Mouse (Mus musculus): ENCODE measurements around the gene Polr2l. TPM values are rescaled to one million over a fixed set of nuclear protein-coding genes. Genes with fewer than 3 reads are reported as not detected.

Gene Polr2l
- polyA plus RNA-seq, 1 experiment, result 41.5 TPM

DNA sequence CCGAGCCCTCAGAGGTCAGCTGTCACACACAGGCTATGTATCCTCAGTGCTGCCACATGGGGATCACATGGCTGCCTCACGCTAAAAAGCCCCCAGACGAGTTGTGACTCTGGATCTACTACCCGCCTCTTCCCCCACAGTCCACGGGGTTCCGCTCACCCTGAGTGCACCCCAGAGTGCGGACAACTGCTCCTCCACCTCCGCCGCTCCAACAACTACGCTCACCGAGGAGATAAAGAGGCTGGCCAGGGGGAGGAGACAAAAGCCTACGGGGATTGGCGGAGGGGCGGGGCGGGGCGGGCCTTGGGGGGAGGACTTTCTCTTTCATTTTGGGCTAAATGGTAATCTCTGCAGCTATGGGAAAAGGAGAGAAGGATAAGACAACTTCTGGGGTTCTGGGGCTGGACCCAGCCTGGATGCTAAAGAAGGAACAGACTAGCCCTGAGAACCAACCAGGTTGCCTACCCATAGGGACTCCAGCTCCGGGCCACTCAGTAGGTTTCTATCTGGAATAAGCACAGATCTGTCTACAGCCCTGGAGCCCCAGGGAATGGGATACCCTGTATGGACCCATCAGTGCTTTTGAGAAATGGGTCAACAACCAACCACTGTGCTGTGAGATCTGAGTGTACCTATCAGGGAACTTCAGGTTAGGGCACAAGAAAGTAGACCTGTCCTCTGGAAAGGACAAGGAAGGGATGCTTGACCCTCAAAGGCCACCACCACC lies 39.6 kb downstream of the Polr2l start:
- DNase-seq (ENCODE audit: extremely low spot score in 1 of 2, low spot score in 1 of 2), result peak in 1 of 2 experiments; percentile 65

DNA sequence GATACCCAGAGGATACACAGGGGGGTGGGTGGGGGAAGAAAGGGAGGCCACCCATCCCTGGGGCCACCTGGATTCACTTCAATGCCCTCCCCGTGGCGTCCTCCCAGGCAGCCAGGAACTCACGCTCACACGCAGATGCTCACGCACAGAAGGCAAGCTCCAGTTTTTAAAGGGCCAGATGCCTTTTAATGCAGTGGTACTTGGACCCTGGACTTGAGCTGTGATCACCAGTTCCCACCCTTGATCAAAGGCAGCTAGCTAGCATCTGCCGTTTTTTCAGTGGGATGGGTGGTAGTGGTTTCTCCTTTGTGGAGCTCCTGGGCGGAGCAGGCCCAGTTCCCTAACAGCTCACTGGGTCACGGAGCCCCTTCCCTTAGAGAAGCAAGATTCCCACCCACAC lies 40.5 kb downstream of the Polr2l start:
- peak in 1 of 2 experiments; percentile 80 for DNase-seq (ENCODE audit: extremely low spot score in 1 of 2, low spot score in 1 of 2)

DNA sequence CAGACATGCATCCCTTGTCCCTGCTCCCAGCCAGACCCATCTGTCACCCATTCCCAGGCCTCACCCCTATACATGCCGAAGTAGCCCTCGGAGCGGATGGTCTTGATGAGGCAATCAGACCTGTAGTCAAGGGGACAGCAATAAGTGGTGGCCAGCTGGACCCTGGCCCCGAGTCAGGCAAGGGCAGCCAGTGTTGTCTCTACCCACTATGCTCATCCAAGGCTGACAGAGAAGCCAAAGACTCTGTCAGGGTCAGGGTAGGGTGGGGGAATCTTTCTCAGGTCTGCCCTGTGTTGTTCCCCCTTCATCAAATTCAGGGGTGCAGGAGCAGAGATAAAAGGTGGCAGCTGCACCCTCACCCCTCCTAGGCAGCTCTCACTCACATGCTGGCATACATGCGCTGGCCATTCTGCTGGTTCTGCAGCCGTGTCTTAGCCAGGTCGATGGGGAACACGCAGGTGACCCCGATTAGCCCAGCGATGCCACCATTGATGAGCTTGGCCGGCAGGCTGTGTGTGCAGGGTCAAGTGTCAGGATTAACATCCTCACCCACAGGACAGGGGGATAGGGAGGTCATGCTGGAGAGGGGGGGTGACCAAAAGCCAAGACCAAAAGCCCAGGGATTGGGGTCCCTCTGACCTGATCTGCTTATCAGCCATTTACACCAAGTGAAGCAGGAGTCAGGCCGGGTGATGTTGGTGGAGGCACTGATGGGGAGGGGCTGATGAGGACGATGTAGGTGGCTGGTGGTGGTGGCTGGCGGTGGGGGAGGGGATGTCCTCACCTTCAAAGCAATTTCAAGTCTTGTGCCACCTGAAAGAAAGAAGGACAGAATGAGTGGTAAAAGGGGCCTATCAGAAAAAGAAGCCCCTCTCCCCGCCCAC lies 41.2 kb downstream of the Polr2l start:
- DNase-seq (ENCODE audit: extremely low spot score in 1 of 2, low spot score in 1 of 2), result no peak

DNA sequence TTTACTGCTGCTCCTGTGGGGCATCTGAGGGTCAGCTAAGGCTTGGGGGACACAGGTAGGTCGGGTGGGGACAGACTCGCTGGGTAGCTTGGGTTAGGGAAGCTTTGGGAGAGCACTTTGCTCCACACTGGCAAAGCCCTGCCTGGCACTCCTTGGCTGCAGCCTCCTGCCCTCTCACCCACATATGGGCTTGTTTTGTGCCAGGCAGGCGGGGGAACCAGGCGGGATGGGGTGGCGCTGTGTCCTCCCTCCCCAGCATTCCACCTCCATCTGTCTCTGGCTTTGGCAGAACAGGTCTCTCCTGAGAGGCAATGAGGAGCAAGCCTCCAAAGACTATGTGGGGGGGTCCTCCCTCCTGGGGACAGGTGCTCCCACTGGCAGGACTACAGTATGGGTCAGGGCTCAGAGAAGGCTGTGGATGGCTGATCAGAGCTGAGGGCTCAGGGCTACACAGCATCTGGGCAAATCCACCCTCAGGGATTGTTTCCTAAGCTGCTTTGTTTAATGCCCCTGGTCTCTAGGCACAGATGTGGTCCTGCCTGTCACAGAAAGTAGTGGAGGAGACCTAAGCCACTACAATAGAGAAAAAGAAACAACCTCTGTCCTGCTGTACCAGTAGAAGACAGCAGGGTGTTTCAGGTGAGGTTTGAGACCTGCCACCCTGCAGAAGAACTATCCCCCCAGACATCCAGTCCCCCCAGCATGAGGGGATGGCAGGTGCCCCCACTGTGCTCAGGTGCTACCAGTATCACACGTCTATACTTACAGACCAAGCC lies 42.0 kb downstream of the Polr2l start:
- DNase-seq (ENCODE audit: extremely low spot score in 1 of 2, low spot score in 1 of 2), result no peak

DNA sequence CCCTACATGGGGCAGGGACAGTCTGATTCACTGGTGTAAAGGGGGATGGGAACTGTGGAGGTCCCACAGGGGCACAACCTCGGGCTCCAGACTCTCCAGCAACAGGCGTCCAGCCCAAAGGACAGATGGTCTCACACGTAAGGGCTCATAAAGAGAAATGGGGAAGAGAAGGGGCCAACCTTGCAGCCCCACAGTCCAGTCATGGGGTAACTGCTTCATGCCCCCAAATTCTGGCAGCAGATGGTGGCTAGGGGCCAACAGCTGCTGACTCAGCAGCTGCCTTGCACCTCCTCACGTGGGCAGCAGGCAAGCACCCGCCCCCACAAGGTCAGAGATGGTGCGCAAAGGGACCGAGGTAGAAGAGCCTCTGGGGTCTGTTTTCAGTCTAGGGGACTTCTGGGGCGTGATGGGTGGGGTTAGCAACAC lies 42.7 kb downstream of the Polr2l start:
- no peak for DNase-seq (ENCODE audit: extremely low spot score in 1 of 2, low spot score in 1 of 2)

DNA sequence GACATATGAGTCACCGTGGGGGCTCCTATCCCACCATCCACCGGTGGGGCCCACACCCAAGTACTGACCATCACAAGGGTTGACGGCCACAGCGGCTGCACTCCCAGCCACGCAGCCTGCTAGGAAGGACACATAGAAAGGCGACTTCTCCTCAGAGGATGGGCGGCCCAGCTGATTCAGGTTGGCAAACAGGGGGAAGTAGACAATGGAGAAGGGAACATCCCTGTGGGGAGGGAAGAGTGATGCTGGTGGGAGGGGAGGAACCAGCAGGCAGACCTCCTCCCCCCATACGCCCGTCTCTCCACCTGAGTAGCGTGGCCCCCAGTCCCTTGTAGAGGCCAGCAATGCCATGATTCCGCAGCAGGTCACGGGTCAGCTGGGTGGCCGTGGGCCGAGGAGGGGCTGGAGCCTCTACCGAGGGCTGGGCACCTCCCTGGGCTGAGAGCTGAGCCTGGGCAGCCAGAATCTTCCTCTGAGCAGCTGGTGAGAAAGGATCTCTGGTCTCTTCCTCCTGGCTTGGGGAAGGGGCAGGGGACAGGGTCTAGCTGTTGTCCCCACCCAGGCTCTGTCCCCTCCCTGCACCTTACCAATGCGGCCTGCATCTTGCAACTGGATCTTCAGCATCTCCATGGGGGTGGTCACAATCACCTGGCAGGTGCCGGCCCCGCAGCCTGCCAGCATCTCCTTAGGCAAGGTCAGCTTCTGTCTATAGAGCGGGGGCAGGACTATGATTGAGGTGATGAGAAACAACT lies 43.3 kb downstream of the Polr2l start:
- DNase-seq (ENCODE audit: extremely low spot score in 1 of 2, low spot score in 1 of 2), result no peak

DNA sequence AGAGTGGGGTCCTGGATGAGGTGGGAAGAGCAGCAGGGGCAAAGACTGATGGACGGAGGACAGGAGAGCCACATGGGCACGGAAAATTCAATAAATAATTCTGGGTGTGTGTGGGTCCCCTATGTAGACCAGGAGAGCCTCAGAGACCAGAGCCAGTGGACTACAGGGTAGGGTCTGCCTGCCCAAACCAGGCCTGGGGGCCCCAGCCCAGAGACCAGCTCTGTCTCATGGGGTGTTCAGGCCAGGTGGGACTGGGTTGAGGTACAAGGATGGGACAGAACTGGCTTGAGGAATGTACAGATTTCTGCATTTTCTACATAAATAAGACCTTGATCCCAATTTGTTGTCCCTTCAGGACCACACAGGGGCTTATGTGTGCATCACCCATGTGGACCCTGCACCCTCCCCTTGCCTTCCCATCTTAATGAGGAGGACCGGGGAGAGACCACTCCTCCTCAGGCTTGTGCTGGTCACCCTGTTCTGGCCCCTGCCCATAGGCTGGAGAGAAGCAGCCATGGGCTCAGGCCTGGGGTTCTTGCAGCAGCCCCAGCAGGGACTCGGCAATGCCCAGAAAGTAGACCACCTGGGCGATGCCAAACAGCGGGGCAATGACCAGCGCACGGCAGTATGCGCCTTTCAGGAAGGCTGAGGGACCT lies 44.2 kb downstream of the Polr2l start:
- DNase-seq (ENCODE audit: extremely low spot score in 1 of 2, low spot score in 1 of 2), result no peak

DNA sequence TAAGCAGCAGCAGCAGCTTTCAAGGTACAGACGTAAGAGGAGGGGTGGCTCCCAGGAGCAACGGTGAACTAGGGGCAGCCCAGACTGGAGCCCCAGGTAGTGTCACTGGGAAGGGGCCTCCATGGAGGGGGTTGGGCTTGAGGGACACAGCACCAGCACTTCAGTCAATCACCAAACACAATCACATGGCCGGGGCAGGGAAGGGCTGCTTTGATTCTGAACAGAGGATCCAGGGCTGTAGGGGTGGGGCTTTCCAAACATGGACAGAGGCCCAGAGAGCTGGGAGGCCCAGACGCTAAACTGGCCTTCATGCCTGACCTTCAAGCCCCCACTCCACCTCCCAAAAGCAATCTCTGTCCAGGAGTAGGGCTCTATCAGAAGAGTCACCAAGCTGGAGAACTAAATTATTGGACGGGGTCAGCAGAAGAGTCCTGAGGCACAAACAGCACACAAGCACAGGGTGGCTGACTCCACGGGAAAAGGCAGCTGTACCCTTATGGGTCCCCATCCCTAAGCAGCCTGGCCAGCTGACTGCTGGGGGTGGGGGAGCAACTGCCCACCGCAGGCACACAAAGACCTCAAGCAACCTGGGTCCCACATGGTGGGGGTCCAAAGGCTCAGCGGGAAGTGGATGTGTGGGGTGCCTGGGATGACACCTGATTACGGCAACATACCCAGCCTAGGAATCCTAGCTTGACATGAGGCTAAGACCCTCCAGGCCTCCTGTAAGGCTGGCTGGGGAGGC lies 44.9 kb downstream of the Polr2l start:
- no peak for DNase-seq (ENCODE audit: extremely low spot score in 1 of 2, low spot score in 1 of 2)

DNA sequence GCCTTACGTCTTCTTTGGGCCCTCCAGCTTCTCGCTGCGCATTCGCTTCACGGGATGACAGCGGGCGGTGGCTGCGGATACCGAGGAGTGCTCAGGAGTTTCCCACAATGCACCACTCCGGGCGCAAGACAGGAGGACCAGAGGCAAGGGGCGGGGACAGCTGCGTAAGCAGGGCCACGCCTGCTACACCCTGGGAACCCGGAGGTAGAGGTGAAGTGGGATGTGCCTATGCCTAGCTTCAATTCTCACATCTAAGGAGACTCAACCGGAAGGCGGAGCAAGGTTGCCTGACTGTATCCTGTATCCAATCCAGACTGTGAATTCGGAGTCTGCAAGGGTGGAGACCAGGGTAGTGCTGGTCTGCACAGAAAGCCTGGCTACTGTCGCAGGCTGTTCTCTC lies 45.6 kb downstream of the Polr2l start, which contains the start of gene Cend1:
Gene Cend1 (minus strand): TSS at position 182 of the 400 bp plus-strand sequence.
- peak; percentile 90 to 94 for DNase-seq (ENCODE audit: extremely low spot score in 1 of 2, low spot score in 1 of 2)

DNA sequence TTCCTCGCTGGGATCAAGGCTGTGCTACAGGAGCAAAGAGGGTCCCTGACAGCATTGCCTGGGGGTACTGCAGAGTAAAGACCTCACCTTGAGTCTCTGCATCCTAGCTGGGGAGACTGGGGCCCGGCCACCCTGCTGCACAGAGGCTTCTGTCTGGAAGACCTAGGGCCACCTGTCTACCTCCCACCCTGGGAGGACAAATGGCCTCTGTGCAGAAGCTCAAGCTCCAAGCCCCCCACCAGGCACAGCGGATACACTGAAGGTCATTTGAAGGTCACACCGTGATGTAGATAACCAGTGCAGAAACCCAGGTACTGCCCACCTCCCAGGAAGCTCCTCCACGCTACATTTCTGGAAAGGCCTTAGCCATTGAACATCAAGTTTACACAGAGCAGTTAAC lies 46.2 kb downstream of the Polr2l start:
- DNase-seq (ENCODE audit: extremely low spot score in 1 of 2, low spot score in 1 of 2), result no peak

DNA sequence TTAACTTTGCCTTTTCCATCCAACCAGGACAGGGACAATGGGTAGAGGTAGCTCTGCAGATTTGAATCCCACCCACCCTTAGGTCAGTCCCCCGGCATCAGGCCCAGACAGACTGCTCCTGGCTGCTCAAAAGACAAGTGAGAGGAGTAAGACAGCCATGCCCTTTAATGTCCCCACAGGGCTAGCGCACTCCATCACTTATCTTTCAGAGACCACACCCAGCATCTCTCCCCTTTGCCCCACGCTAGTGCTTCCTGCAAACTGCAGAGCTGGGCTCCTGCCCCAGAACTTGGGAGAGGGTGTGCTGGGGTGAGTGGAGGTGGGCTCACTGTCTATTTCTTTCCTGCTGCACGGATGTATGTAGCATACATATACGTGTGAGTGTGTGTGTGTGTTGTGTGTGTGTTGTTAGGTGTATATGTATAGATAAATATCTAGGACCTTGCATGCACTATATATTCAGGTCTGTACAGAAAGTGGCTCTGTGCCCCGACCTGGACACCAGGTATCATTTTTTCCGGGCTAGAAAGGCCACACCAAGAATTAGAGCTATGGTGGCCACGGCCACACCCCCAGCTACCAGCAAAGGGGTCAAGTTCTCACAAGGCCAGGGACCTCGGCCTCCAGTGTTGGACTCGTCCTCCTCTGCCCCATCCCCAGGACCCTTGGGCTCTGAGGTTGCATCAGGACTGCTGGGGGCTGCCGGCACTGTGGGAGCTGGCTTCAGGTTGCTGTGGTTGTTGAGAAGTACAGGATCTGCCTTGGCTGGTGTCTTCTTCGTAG lies 47.8 kb downstream of the Polr2l start:
- DNase-seq (ENCODE audit: extremely low spot score in 1 of 2, low spot score in 1 of 2), result no peak

DNA sequence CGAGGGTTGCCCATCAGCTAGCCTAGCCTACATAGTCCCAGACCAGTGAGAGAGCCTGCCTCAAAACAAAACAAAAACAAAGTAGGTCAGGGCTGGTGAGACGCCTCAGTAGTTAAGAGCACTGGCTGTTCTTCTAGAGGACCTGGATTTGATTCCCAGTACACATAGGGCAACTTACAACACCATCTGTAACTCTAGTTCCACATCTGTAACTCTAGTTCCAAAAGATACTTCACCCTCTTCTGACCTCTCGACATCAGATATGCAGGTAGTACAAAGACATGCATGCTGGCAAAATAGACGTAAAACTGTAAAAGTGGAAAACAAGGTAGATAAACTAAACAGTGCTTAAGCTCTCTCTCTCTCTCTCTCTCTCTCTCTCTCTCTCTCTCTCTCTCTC lies 51.1 kb downstream of the Polr2l start:
- DNase-seq (ENCODE audit: extremely low spot score in 1 of 2, low spot score in 1 of 2), result no peak

Other genes starting within 250 kb of the Polr2l start
- gene Phrf1, start 246.3 kb downstream of the Polr2l start, polyA plus RNA-seq (2012; rRNA removed), result 31.0 and 35.1 TPM in 2 replicates
- gene Irf7, start 208.7 kb downstream of the Polr2l start, polyA plus RNA-seq (2012; rRNA removed), result 7.7 and 8.6 TPM in 2 replicates
- gene Cdhr5, start 198.3 kb downstream of the Polr2l start, polyA plus RNA-seq (2012; rRNA removed), result not detected in 2 replicates
- 12.4 and 29.9 TPM in 2 replicates for gene Sct, start 196.0 kb downstream of the Polr2l start, polyA plus RNA-seq (2012; rRNA removed)
- 0.44 and 0.48 TPM in 2 replicates for gene Drd4, start 183.1 kb downstream of the Polr2l start, polyA plus RNA-seq (2012; rRNA removed)
- gene Deaf1, start 147.4 kb downstream of the Polr2l start, polyA plus RNA-seq (2012; rRNA removed), result 43.0 and 43.8 TPM in 2 replicates
- gene Tmem80, start 147.4 kb downstream of the Polr2l start, polyA plus RNA-seq (2012; rRNA removed), result 60.4 and 64.8 TPM in 2 replicates
- 4.4 and 5.5 TPM in 2 replicates for gene Eps8l2, start 136.3 kb downstream of the Polr2l start, polyA plus RNA-seq (2012; rRNA removed)
- gene Taldo1, start 82.9 kb downstream of the Polr2l start, polyA plus RNA-seq (2012; rRNA removed), result 151 and 152 TPM in 2 replicates
- gene Gatd1, start 61.0 kb downstream of the Polr2l start, polyA plus RNA-seq (2012; rRNA removed), result 49.9 and 55.6 TPM in 2 replicates
- gene Cend1, start 45.6 kb downstream of the Polr2l start, polyA plus RNA-seq (2012; rRNA removed), result 204 and 235 TPM in 2 replicates
- gene Slc25a22, start 37.2 kb downstream of the Polr2l start, polyA plus RNA-seq (2012; rRNA removed), result 227 and 251 TPM in 2 replicates
- gene Pidd1, start 31.1 kb downstream of the Polr2l start, polyA plus RNA-seq (2012; rRNA removed), result 3.3 and 3.5 TPM in 2 replicates
- 556 and 592 TPM in 2 replicates for gene Rplp2, start 27.8 kb downstream of the Polr2l start, polyA plus RNA-seq (2012; rRNA removed)
- 27.5 and 29.8 TPM in 2 replicates for gene Pnpla2, start 19.9 kb downstream of the Polr2l start, polyA plus RNA-seq (2012; rRNA removed)
- gene Cracr2b, start 14.0 kb downstream of the Polr2l start, polyA plus RNA-seq (2012; rRNA removed), result 5.1 and 8.7 TPM in 2 replicates
- gene Cd151, start 7.7 kb downstream of the Polr2l start, polyA plus RNA-seq (2012; rRNA removed), result 61.0 and 61.7 TPM in 2 replicates
- gene Tspan4, start 108 bp upstream of the Polr2l start, polyA plus RNA-seq (2012; rRNA removed), result 38.7 and 40.9 TPM in 2 replicates
- gene Chid1, start 64.7 kb upstream of the Polr2l start, polyA plus RNA-seq (2012; rRNA removed), result 35.8 and 46.7 TPM in 2 replicates
- gene Ap2a2, start 87.0 kb upstream of the Polr2l start, polyA plus RNA-seq (2012; rRNA removed), result 94.5 and 96.8 TPM in 2 replicates
- gene Muc6, start 180.2 kb upstream of the Polr2l start, polyA plus RNA-seq (2012; rRNA removed), result 0.08 TPM in 2 replicates
- gene Muc2, start 215.2 kb upstream of the Polr2l start, polyA plus RNA-seq (2012; rRNA removed), result 0.58 and 2.8 TPM in 2 replicates

All from frontal cortex, adult 2 months (tissue).